Mouse (Mus musculus) megakaryocyte, embryonic 14.5 days (primary cell): Measurements from ENCODE around the gene Dapk3.

Experiments
- FLI1 ChIP-seq: IDR thresholded peaks from 2 replicates; pipeline ENCODE4 v1.6.1; 2012; ENCODE audit warnings: low read length, inconsistent platforms, mixed read lengths
- GATA1 ChIP-seq: IDR thresholded peaks from 3 replicates; pipeline ENCODE4 v1.6.1; 2012; ENCODE audit warnings: mixed read lengths, low read length, inconsistent platforms, borderline replicate concordance

DNA sequence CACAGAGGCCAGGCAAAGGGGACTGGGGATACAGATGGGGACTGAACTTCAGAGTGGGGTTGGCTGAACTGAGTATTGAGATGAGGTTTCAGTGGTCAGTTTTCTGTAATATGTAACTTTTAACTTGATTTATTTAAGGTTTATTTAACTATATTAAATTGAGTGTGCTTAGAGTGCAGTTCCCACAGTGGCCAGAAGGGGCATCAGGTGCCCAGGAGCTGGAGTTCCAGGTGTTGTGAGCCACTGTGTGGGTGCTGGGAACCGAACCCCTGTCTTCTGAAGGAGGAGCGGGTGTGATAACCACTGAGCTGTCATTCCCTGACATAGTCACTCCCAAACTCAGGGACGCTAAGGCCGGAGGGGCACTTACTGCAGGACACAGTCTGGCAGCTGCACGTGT lies 27.3 kb downstream of the Dapk3 start:
- TF ChIP-seq GATA1 (no peak), FLI1 (no peak)
